Mouse (Mus musculus) hindbrain, postnatal 0 days (tissue): ENCODE results near the gene Map2k7. TPM values are rescaled to one million over a fixed set of nuclear protein-coding genes. Genes with fewer than 3 reads are reported as not detected.
"Not testable (repeated sequence)": the region's sequence is repeated elsewhere in the genome, so short reads cannot be mapped to it uniquely, and the experiment has no call there.

Experiments used
- ATAC-seq: fragments of 200-750 bp; cut with Nextera tagmentation; 2 replicates; pipeline ENCODE4 v1.8.0; 2017; ENCODE audit warnings: mild to moderate bottlenecking, moderate TSS enrichment, moderate library complexity
- DNase-seq: peaks from one replicate; pipeline ENCODE4 v3.0.0-alpha.2; 2015; ENCODE audit warnings: low spot score
- H3K27ac ChIP-seq: fragments of 300-500 bp; sonication (generic); 2 replicates; pipeline ENCODE4 v1.5.1; 2014; ENCODE audit warnings: mild to moderate bottlenecking
- H3K27me3 ChIP-seq: fragments of 300-500 bp; sonication (generic); 2 replicates; pipeline ENCODE4 v1.6.1; 2014; ENCODE audit warnings: low read length, mixed read lengths; ENCODE audit not compliant: insufficient read depth
- H3K36me3 ChIP-seq: fragments of 300-500 bp; sonication (generic); 2 replicates; pipeline ENCODE4 v1.6.1; 2014; ENCODE audit warnings: low read length, mixed read lengths; ENCODE audit not compliant: insufficient read depth
- H3K4me1 ChIP-seq: fragments of 300-500 bp; sonication (generic); 2 replicates; pipeline ENCODE4 v1.6.1; 2014; ENCODE audit warnings: antibody characterized with exemption, low read length, mixed read lengths; ENCODE audit not compliant: insufficient read depth
- H3K4me2 ChIP-seq: fragments of 300-500 bp; sonication (generic); 2 replicates; pipeline ENCODE4 v1.6.1; 2014; ENCODE audit warnings: low read depth, mild to moderate bottlenecking, low read length, moderate library complexity, mixed read lengths
- H3K4me3 ChIP-seq: fragments of 300-500 bp; sonication (generic); 2 replicates; pipeline ENCODE4 v1.5.1; 2014; ENCODE audit warnings: low read length
- H3K9ac ChIP-seq: fragments of 300-500 bp; sonication (generic); replicated peaks from 2 replicates; pipeline ENCODE4 v1.6.1; 2014; ENCODE audit warnings: mild to moderate bottlenecking, low read length, moderate library complexity, mixed read lengths
- H3K9me3 ChIP-seq: fragments of 300-500 bp; sonication (generic); 2 replicates; pipeline ENCODE4 v1.6.1; 2016; ENCODE audit warnings: low read length, mixed read lengths
- CTCF ChIP-seq: IDR thresholded peaks from 2 replicates; pipeline ENCODE4 v1.5.1; 2016; ENCODE audit warnings: antibody characterized with exemption, control low read depth, low read depth
- WGBS: fragments of 180-500 bp; shearing (Covaris S2); extraction: QIAGEN DNeasy Blood & Tissue Kit; methylation state at CpG from one replicate; pipeline ENCODE4 v1.1.7; 2014; 5-methylcytosine and 5-hydroxymethylcytosine counted together
- polyA plus RNA-seq: library from polyadenylated mRNA; unstranded; fragments of >200 nt; fragmentation: Nextera tagmentation; extraction: Ambion mirVana; gene quantifications from 2 replicates; pipeline ENCODE4 v1.2.1, GENCODE M21; 2015
- total RNA-seq: library from RNA; depleted of rRNA; stranded (reverse); fragments of >200 nt; gene quantifications from 2 replicates; pipeline ENCODE4 v1.2.3, GENCODE M21; 2014

The Map2k7 gene
- total and polyA plus RNA-seq, 2 experiments from 2014 or later: 24.7 to 30.8 TPM

GRCm38 (mm10) chr8:4252116-4252760, 13.7 kb downstream of the Map2k7 start:
- Histone ChIP-seq H3K9ac (peak overlapping the region; percentile 73), H3K9me3 (no peaks in the 10 kb centered on the region), H3K4me3 (peak overlapping the region; percentile 68), H3K4me1 (peaks cover 9% of the 10 kb centered on the region), H3K27ac (peak overlapping the region; percentile 94), H3K36me3 (peaks cover 31% of the 10 kb centered on the region; the same call in 1 of the 2 replicates), H3K27me3 (no peaks in the 10 kb centered on the region), H3K4me2 (peak overlapping the region; percentile 66)
- WGBS: 44% methylated on average over 8 of the region's 8 CpGs
- TF ChIP-seq CTCF: no peak
- ATAC-seq (no peak), DNase-seq (no peak)

- Histone ChIP-seq H3K4me2 (peak within 1 kb of the TSS; percentile 66), H3K4me1 (peaks cover 18% of the 10 kb centered on the region), H3K27me3 (no peaks in the 10 kb centered on the region), H3K9me3 (no peaks in the 10 kb centered on the region), H3K4me3 (peak within 1 kb of the TSS; percentile 68), H3K36me3 (peaks cover 24% of the 10 kb centered on the region; the same call in 1 of the 2 replicates), H3K27ac (peak within 1 kb of the TSS; percentile 94), H3K9ac (peak within 1 kb of the TSS; percentile 73)
- no peak for TF ChIP-seq CTCF
- peak; percentile 87 for ATAC-seq
- peak; percentile 98 for DNase-seq
- WGBS: under 1% methylated on average over 68 of the region's 69 CpGs
Observed at GRCm38 (mm10) chr8:4252934-4253841, 14.6 kb downstream of the Map2k7 start, which contains the start of gene Snapc2. Gene Snapc2, plus strand, starts transcription at chr8:4253080.

- DNase-seq (peak; percentile 91), ATAC-seq (peak; percentile 5; the same call in 1 of the 2 replicates)
- 53% methylated on average over 6 of the region's 6 CpGs for WGBS
- peak overlapping the region; percentile 94 for H3K27ac ChIP-seq
- H3K9ac ChIP-seq: peak overlapping the region; percentile 73
- peaks cover 22% of the 10 kb centered on the region; the same call in 1 of the 2 replicates for H3K36me3 ChIP-seq
- H3K9me3 ChIP-seq: no peaks in the 10 kb centered on the region
- H3K4me1 ChIP-seq: peaks cover 18% of the 10 kb centered on the region
- H3K4me2 ChIP-seq: peak overlapping the region; percentile 66
- peak overlapping the region; percentile 68 for H3K4me3 ChIP-seq
- H3K27me3 ChIP-seq: no peaks in the 10 kb centered on the region
- peak; percentile 77 for TF ChIP-seq CTCF
Observed at GRCm38 (mm10) chr8:4254001-4254400, 15.5 kb downstream of the Map2k7 start.

GRCm38 (mm10) chr8:4255471-4255870, 16.9 kb downstream of the Map2k7 start:
- not testable (repeated sequence) for ATAC-seq, H3K9me3 ChIP-seq, DNase-seq, H3K9ac ChIP-seq, H3K27me3 ChIP-seq, H3K4me2 ChIP-seq, H3K27ac ChIP-seq, H3K4me3 ChIP-seq
- Histone ChIP-seq H3K36me3 (peaks cover 26% of the 10 kb centered on the region; the same call in 1 of the 2 replicates), H3K4me1 (peaks cover 18% of the 10 kb centered on the region)
- WGBS: 83% methylated on average over 7 of the region's 7 CpGs

GRCm38 (mm10) chr8:4256911-4257310, 18.4 kb downstream of the Map2k7 start:
- peaks cover 36% of the 10 kb centered on the region; the same call in 1 of the 2 replicates for H3K36me3 ChIP-seq
- H3K27me3 ChIP-seq: no peaks in the 10 kb centered on the region
- H3K9ac ChIP-seq: peak overlapping the region; percentile 18
- peaks cover 18% of the 10 kb centered on the region for H3K4me1 ChIP-seq
- H3K4me2 ChIP-seq: peak overlapping the region; percentile 74
- no peak overlapping the region for H3K4me3 ChIP-seq
- ATAC-seq (no peak), DNase-seq (peak; percentile 48)
- no peaks in the 10 kb centered on the region for H3K9me3 ChIP-seq
- WGBS: 19% methylated on average over 4 of the region's 4 CpGs
- no peak for TF ChIP-seq CTCF
- 0 out of 2 replicates have a peak overlapping the region, but pooled peaks have one; percentile 94 for H3K27ac ChIP-seq

GRCm38 (mm10) chr8:4257350-4257749, 18.8 kb downstream of the Map2k7 start:
- H3K4me2 ChIP-seq: peak overlapping the region; percentile 74
- H3K4me1 ChIP-seq: peaks cover 18% of the 10 kb centered on the region
- H3K9ac ChIP-seq: peak overlapping the region; percentile 90; the same call in 1 of the 2 replicates
- ATAC-seq: no peak
- no peaks in the 10 kb centered on the region for H3K9me3 ChIP-seq
- H3K27me3 ChIP-seq: no peaks in the 10 kb centered on the region
- peak overlapping the region; percentile 76 for H3K4me3 ChIP-seq
- peaks cover 40% of the 10 kb centered on the region; the same call in 1 of the 2 replicates for H3K36me3 ChIP-seq
- no peak for TF ChIP-seq CTCF
- DNase-seq: no peak
- peak overlapping the region; percentile 94; the same call in 1 of the 2 replicates for H3K27ac ChIP-seq
- 58% methylated on average over 4 of the region's 4 CpGs for WGBS
